Comparison of ENCODE assay signal across 22 mouse cellular contexts in the genomic region with DNA sequence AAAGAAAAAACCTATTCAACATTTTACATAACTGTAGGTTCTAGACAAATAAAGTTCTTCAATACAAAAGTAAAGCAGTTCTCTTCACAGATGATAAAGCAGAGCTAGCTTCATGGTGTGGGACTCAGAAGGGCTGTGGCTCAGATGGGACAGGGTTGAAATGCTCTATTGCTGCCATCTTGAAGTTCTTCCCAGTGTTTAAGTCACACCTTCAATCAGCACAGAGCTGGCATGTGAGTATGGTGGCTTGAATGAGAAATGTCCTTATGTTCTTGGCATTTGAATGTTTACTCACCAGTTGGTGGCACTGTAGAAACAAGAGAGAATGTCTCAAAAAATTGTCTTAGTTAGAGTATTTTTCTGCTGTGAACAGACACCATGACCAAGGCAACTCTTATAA.
DNase-seq lines count a peak whose midpoint lies in the region; ATAC-seq and TF ChIP-seq lines count a peak whose summit lies in the region.
"Had no signal": no experiment of that assay in that cellular context is flagged by ENCODE, and none has a peak within 500 bp of the region (broad histone marks: within the 10 kb centered on the region; RNA-seq: fewer than 3 reads in every experiment).

No protein-coding gene starts in this region.

- no peak for TF ChIP-seq POLR2A in brain, embryonic 14.5 days (IDR thresholded peaks at IDR 0.05; ENCODE audit: borderline replicate concordance, extremely low read depth, insufficient read depth, insufficient read length, poor library complexity, severe bottlenecking)

- no peaks in the 10 kb centered on the region for H3K4me1 ChIP-seq in forebrain, embryonic 14.5 days (ENCODE audit: control insufficient read depth, insufficient read depth, low read length)
- H3K4me1 ChIP-seq in forebrain, embryonic 12.5 days = no peaks in the 10 kb centered on the region
- H3K4me1 ChIP-seq: embryonic facial prominence, embryonic 13.5 days; embryonic facial prominence, embryonic 15.5 days had no signal

- H3K9me3 ChIP-seq in forebrain, embryonic 14.5 days (replicated peaks; ENCODE audit: control insufficient read depth, low read length) = no peaks in the 10 kb centered on the region
- no peaks in the 10 kb centered on the region for H3K9me3 ChIP-seq in forebrain, embryonic 12.5 days
- H3K9me3 ChIP-seq: embryonic facial prominence, embryonic 13.5 days; embryonic facial prominence, embryonic 15.5 days had no signal

- H3K27me3 ChIP-seq in forebrain, embryonic 14.5 days (replicated peaks; ENCODE audit: control insufficient read depth, insufficient read depth, low read length) = no peaks in the 10 kb centered on the region
- H3K27me3 ChIP-seq in forebrain, embryonic 12.5 days = no peaks in the 10 kb centered on the region
- H3K27me3 ChIP-seq: embryonic facial prominence, embryonic 15.5 days had no signal

- H3K36me3 ChIP-seq in forebrain, embryonic 14.5 days (ENCODE audit: control insufficient read depth, insufficient read depth, low read length) = no peaks in the 10 kb centered on the region
- H3K36me3 ChIP-seq in forebrain, embryonic 12.5 days (replicated peaks) = no peaks in the 10 kb centered on the region
- H3K36me3 ChIP-seq: embryonic facial prominence, embryonic 13.5 days; embryonic facial prominence, embryonic 15.5 days; G1E had no signal

- no peak overlapping the region for H3K27ac ChIP-seq in forebrain, embryonic 14.5 days (ENCODE audit: low read depth, low read length)
- H3K27ac ChIP-seq in forebrain, embryonic 12.5 days = no peak overlapping the region
- H3K27ac ChIP-seq: embryonic facial prominence, embryonic 13.5 days; embryonic facial prominence, embryonic 15.5 days had no signal

- no peak for TF ChIP-seq CTCF in brain, embryonic 14.5 days (IDR thresholded peaks at IDR 0.05; ENCODE audit: borderline replicate concordance, extremely low read depth, insufficient read depth, insufficient read length)

- H3K9ac ChIP-seq in forebrain, embryonic 14.5 days (ENCODE audit: low read length) = no peak overlapping the region
- H3K9ac ChIP-seq in forebrain, embryonic 12.5 days = no peak overlapping the region
- H3K9ac ChIP-seq: embryonic facial prominence, embryonic 13.5 days; embryonic facial prominence, embryonic 15.5 days had no signal

- no peak for ATAC-seq in forebrain, embryonic 14.5 days
- no peak for ATAC-seq in forebrain, embryonic 12.5 days (ENCODE audit: low FRiP score)
- ATAC-seq in erythroid progenitor cell, adult 5-6 weeks (replicated peaks; ENCODE audit: low FRiP score, poor library complexity, severe bottlenecking) = no peak
- ATAC-seq: activated CD4-positive, CD25-positive, alpha-beta regulatory T cell, adult 4 months; forebrain, embryonic 16.5 days; Patski had no signal

- no peak overlapping the region for H3K4me2 ChIP-seq in forebrain, embryonic 14.5 days (ENCODE audit: low read length)
- no peak overlapping the region for H3K4me2 ChIP-seq in forebrain, embryonic 12.5 days
- H3K4me2 ChIP-seq: embryonic facial prominence, embryonic 13.5 days; embryonic facial prominence, embryonic 15.5 days had no signal

- no peak overlapping the region for H3K4me3 ChIP-seq in forebrain, embryonic 14.5 days (ENCODE audit: low read depth, low read length)
- no peak overlapping the region for H3K4me3 ChIP-seq in forebrain, embryonic 12.5 days (replicated peaks)
- H3K4me3 ChIP-seq: embryonic facial prominence, embryonic 13.5 days; embryonic facial prominence, embryonic 15.5 days; erythroblast, embryonic 14.5 days had no signal

- DNase-seq in forebrain, embryonic 14.5 days (ENCODE audit: low spot score) = peak; percentile 13
- peak; percentile 13 for DNase-seq in 416B (ENCODE audit: low read depth)
- DNase-seq in brain, embryonic 14.5 days (ENCODE audit: low read depth) = peak; percentile 34
- DNase-seq in kidney, adult 18-20 months = no peak
- DNase-seq: adrenal gland, adult 8-10 months; adrenal gland, postnatal 14 days; adrenal gland, postnatal 36 days; cerebellum, adult 11-12 months; cerebellum, adult 2 months; cerebellum, adult 9-11 months; cerebellum, postnatal 14 days; cerebellum, postnatal 36 days; embryo, embryonic 11 days had no signal
